Mouse (Mus musculus): ENCODE measurements around the gene Usp13. TPM values are rescaled to one million over a fixed set of nuclear protein-coding genes. Genes with fewer than 3 reads are reported as not detected.

Usp13 gene
- polyA plus RNA-seq, 1 experiment = 2.6 TPM

GRCm38 (mm10) chr3:32825964-32826479, 8.7 kb downstream of the Usp13 start:
- Histone ChIP-seq H3K27ac (ENCODE audit: control insufficient read depth, insufficient read depth, low read length) (no peak overlapping the region), H3K4me3 (ENCODE audit: control insufficient read depth, insufficient read depth, low read length) (no peak overlapping the region), H3K4me1 (replicated peaks; ENCODE audit: control insufficient read depth, insufficient read depth, low read length) (no peaks in the 10 kb centered on the region), H3K27me3 (ENCODE audit: control insufficient read depth, insufficient read depth, low read length) (no peaks in the 10 kb centered on the region), H3K36me3 (ENCODE audit: control insufficient read depth, insufficient read depth, low read length) (no peaks in the 10 kb centered on the region)
- DNase-seq = no peak
- 97% methylated on average over 3 of the region's 3 CpGs for WGBS
- TF ChIP-seq POLR2A (IDR thresholded peaks at IDR 0.05; ENCODE audit: control insufficient read depth, extremely low read depth, insufficient read depth, low read length, poor library complexity) = no peak
- no peak for TF ChIP-seq CTCF (IDR thresholded peaks at IDR 0.05; ENCODE audit: borderline replicate concordance, control insufficient read depth, extremely low read depth, insufficient read depth, low read length, poor library complexity)

GRCm38 (mm10) chr3:32826701-32827100, 9.4 kb downstream of the Usp13 start:
- DNase-seq = no peak

GRCm38 (mm10) chr3:32833871-32834270, 16.5 kb downstream of the Usp13 start:
- H3K27ac ChIP-seq (ENCODE audit: control insufficient read depth, insufficient read depth, low read length) = no peak overlapping the region
- no peaks in the 10 kb centered on the region for H3K36me3 ChIP-seq (ENCODE audit: control insufficient read depth, insufficient read depth, low read length)
- DNase-seq = no peak
- H3K4me3 ChIP-seq (ENCODE audit: control insufficient read depth, insufficient read depth, low read length) = no peak overlapping the region
- no peaks in the 10 kb centered on the region for H3K4me1 ChIP-seq (replicated peaks; ENCODE audit: control insufficient read depth, insufficient read depth, low read length)
- no peaks in the 10 kb centered on the region for H3K27me3 ChIP-seq (ENCODE audit: control insufficient read depth, insufficient read depth, low read length)
- no peak for TF ChIP-seq CTCF (IDR thresholded peaks at IDR 0.05; ENCODE audit: borderline replicate concordance, control insufficient read depth, extremely low read depth, insufficient read depth, low read length, poor library complexity)
- TF ChIP-seq POLR2A (IDR thresholded peaks at IDR 0.05; ENCODE audit: control insufficient read depth, extremely low read depth, insufficient read depth, low read length, poor library complexity) = no peak
- 80% methylated on average over 2 of the region's 2 CpGs for WGBS

More at GRCm38 (mm10) chr3:32826701-32827100, 9.4 kb downstream of the Usp13 start:
- Histone ChIP-seq H3K4me3 (ENCODE audit: control insufficient read depth, insufficient read depth, low read length) (no peak overlapping the region), H3K27ac (ENCODE audit: control insufficient read depth, insufficient read depth, low read length) (no peak overlapping the region), H3K4me1 (replicated peaks; ENCODE audit: control insufficient read depth, insufficient read depth, low read length) (no peaks in the 10 kb centered on the region), H3K36me3 (ENCODE audit: control insufficient read depth, insufficient read depth, low read length) (no peaks in the 10 kb centered on the region), H3K27me3 (ENCODE audit: control insufficient read depth, insufficient read depth, low read length) (no peaks in the 10 kb centered on the region)
- WGBS = 82% methylated on average over 6 of the region's 6 CpGs
- TF ChIP-seq POLR2A (IDR thresholded peaks at IDR 0.05; ENCODE audit: control insufficient read depth, extremely low read depth, insufficient read depth, low read length, poor library complexity) (no peak), CTCF (IDR thresholded peaks at IDR 0.05; ENCODE audit: borderline replicate concordance, control insufficient read depth, extremely low read depth, insufficient read depth, low read length, poor library complexity) (no peak)

GRCm38 (mm10) chr3:32837847-32838246, 20.5 kb downstream of the Usp13 start:
- H3K27me3 ChIP-seq (ENCODE audit: control insufficient read depth, insufficient read depth, low read length) = no peaks in the 10 kb centered on the region
- DNase-seq = no peak

DNA sequence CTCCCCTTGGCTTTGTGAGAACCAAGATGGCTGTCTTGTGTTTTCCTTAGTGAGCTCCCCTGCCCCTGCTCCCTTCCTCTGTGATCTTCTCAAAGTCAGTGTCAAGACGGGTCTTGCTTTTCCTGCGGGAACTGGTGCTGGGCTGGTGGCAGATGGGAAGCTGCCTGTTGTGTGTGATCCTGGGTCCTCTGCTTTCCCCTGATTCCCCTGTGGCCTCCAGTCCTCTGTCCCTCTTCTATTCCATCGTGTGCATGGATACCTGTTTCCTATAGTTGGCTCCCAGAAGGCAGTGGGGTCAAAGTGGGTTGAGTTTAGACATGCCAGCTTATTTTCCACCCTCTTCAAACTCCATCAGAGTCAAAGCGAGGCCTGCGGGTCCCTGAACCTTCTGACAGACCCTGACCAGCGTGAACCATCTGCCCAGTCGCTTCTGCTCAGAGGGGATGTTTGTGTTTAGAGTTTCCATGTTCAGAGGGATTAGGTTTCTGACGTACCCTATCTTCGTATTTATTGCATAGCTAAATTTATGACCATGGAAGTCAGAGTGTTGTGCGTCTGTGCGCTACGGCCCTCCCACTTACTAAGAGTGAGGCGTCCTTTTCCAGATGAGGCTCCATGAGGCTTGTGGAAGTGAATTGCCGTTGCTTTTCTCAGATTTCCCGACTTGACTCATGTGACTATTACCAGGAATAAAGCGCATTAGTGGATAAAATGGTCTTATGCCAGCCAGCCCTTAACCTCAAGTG, 39.2 kb downstream of the Usp13 start:
- H3K27ac ChIP-seq (ENCODE audit: control insufficient read depth, insufficient read depth, low read length) = no peak overlapping the region
- no peaks in the 10 kb centered on the region for H3K27me3 ChIP-seq (ENCODE audit: control insufficient read depth, insufficient read depth, low read length)
- no peaks in the 10 kb centered on the region for H3K4me1 ChIP-seq (replicated peaks; ENCODE audit: control insufficient read depth, insufficient read depth, low read length)
- H3K36me3 ChIP-seq (ENCODE audit: control insufficient read depth, insufficient read depth, low read length) = no peaks in the 10 kb centered on the region
- no peak for DNase-seq
- no peak for TF ChIP-seq POLR2A (IDR thresholded peaks at IDR 0.05; ENCODE audit: control insufficient read depth, extremely low read depth, insufficient read depth, low read length, poor library complexity)
- TF ChIP-seq CTCF (IDR thresholded peaks at IDR 0.05; ENCODE audit: borderline replicate concordance, control insufficient read depth, extremely low read depth, insufficient read depth, low read length, poor library complexity) = no peak
- no peak overlapping the region for H3K4me3 ChIP-seq (ENCODE audit: control insufficient read depth, insufficient read depth, low read length)
- 96% methylated on average over 16 of the region's 16 CpGs for WGBS

More at GRCm38 (mm10) chr3:32837847-32838246, 20.5 kb downstream of the Usp13 start:
- Histone ChIP-seq H3K4me1 (replicated peaks; ENCODE audit: control insufficient read depth, insufficient read depth, low read length) (no peaks in the 10 kb centered on the region), H3K27ac (ENCODE audit: control insufficient read depth, insufficient read depth, low read length) (no peak overlapping the region), H3K4me3 (ENCODE audit: control insufficient read depth, insufficient read depth, low read length) (no peak overlapping the region), H3K36me3 (ENCODE audit: control insufficient read depth, insufficient read depth, low read length) (no peaks in the 10 kb centered on the region)
- TF ChIP-seq POLR2A (IDR thresholded peaks at IDR 0.05; ENCODE audit: control insufficient read depth, extremely low read depth, insufficient read depth, low read length, poor library complexity) = no peak
- no peak for TF ChIP-seq CTCF (IDR thresholded peaks at IDR 0.05; ENCODE audit: borderline replicate concordance, control insufficient read depth, extremely low read depth, insufficient read depth, low read length, poor library complexity)
- WGBS = 61% methylated on average over 7 of the region's 7 CpGs

GRCm38 (mm10) chr3:32871081-32871480, 53.7 kb downstream of the Usp13 start:
- Histone ChIP-seq H3K27me3 (ENCODE audit: control insufficient read depth, insufficient read depth, low read length) (no peaks in the 10 kb centered on the region), H3K4me3 (ENCODE audit: control insufficient read depth, insufficient read depth, low read length) (no peak overlapping the region), H3K27ac (ENCODE audit: control insufficient read depth, insufficient read depth, low read length) (no peak overlapping the region), H3K4me1 (replicated peaks; ENCODE audit: control insufficient read depth, insufficient read depth, low read length) (no peaks in the 10 kb centered on the region), H3K36me3 (ENCODE audit: control insufficient read depth, insufficient read depth, low read length) (no peaks in the 10 kb centered on the region)
- 90% methylated on average over 3 of the region's 3 CpGs for WGBS
- no peak for DNase-seq
- no peak for TF ChIP-seq CTCF (IDR thresholded peaks at IDR 0.05; ENCODE audit: borderline replicate concordance, control insufficient read depth, extremely low read depth, insufficient read depth, low read length, poor library complexity)
- no peak for TF ChIP-seq POLR2A (IDR thresholded peaks at IDR 0.05; ENCODE audit: control insufficient read depth, extremely low read depth, insufficient read depth, low read length, poor library complexity)
